Mouse (Mus musculus) megakaryocyte-erythroid progenitor cell, adult 5-6 weeks (primary cell): ENCODE measurements around the gene Dazap1. TPM values are rescaled to one million over a fixed set of nuclear protein-coding genes. Genes with fewer than 3 reads are reported as not detected.
A peak's percentile ranks its signal among the peaks of the same experiment; 100 is the strongest.
"Not testable (repeated sequence)": the region's sequence is repeated elsewhere in the genome, so short reads cannot be mapped to it uniquely, and the experiment has no call there.

Experiments
- ATAC-seq: replicated peaks from 2 replicates; pipeline ENCODE4 v1.8.0; 2016; ENCODE audit warnings: mild to moderate bottlenecking, inconsistent platforms; ENCODE audit not compliant: severe bottlenecking, poor library complexity, low FRiP score, low TSS enrichment
- total RNA-seq, 2 experiments: library from RNA; stranded (forward) in 1 of 2; stranded (reverse) in 1 of 2; fragments of 200-1000, 215-1000 nt in 1 of 2; fragments of >200 nt in 1 of 2; fragmentation: Nextera tagmentation in 1 of 2; gene quantifications; 2 replicates each; pipeline ENCODE4 v1.2.3; 2014 to 2017

Dazap1 gene
- total RNA-seq (2014; fragmentation: Nextera tagmentation) (152 and 163 TPM in 2 replicates), total RNA-seq (2017) (269 and 335 TPM in 2 replicates)

DNA sequence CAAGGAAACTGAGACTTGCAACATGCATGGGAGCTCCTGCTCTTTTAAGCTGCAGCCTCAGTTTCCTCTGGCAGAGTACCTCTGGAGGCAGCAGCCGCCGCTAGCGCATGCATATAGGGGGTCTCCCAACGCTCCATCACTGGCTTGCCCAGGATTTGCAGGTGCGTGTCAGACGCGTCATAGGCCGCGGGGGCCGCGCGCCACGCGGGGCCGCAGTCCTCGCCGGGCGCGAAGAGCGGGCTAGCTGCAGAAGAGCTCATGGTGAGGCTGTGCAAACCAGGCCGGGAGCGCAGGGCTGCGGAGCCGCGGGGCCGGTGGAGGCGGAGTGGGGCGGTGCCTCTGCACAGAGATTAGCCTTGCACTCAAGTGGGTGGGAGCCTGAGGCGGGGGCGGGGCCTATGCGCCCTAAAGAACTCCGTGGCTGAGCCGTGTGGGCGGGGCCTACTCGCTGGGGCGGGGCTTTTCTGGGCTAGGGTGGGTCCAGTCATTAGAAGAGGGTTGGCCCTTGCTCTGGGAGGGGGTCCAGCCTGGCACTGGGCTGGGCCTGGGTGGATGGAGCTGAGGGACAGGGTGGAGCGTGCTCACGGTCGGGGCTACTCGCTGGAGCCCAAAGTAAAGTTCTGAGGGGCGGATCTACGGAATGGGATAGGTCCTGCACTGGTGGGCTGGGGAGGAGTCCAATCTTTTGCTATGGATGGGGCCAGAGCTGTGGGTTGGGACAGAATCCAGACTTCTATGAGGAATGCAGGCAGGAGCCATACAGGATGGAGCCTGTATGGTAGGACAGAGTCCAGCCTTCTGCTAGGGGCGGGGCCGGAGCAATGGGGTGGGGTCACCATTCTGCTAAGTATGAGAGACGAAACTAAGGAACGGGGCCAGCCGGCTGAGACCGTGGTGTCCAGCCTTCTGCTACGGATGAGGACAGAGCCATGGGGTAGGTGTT is at the start of gene Dazap1, which contains the start of gene Gamt:
TSS of gene Dazap1 (plus strand) at position 845 of the 943 bp plus-strand sequence.
TSS of gene Gamt (minus strand) at position 371 of the 943 bp plus-strand sequence.
- ATAC-seq, result peak; percentile 68

DNA sequence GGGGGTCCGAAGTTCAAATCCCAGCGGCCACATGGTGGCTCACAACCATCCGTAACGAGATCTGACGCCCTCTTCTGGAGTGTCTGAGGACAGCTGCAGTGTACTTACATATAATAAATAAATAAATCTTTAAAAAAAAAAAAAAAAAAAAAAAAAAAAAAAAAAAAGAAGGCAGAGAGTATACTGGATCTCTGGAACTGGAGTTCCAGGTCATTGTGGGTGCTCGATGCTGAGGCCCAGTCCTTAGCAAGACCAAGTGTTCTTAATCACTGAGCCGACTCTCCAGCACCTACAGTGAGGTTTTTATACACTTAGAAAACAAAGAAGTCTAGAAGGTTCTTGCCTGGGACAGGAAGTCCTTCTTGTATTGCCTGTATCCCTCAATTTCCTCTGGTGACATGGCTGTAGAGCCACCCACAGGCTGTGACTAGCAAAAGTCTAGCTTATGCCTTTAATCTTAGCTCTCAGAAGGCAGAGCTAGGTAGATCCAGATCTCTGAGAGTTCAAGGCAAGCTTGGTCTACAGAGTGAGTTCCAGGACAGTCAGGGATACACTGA is 49.7 kb upstream of the Dazap1 start:
- not testable (repeated sequence) for ATAC-seq

DNA sequence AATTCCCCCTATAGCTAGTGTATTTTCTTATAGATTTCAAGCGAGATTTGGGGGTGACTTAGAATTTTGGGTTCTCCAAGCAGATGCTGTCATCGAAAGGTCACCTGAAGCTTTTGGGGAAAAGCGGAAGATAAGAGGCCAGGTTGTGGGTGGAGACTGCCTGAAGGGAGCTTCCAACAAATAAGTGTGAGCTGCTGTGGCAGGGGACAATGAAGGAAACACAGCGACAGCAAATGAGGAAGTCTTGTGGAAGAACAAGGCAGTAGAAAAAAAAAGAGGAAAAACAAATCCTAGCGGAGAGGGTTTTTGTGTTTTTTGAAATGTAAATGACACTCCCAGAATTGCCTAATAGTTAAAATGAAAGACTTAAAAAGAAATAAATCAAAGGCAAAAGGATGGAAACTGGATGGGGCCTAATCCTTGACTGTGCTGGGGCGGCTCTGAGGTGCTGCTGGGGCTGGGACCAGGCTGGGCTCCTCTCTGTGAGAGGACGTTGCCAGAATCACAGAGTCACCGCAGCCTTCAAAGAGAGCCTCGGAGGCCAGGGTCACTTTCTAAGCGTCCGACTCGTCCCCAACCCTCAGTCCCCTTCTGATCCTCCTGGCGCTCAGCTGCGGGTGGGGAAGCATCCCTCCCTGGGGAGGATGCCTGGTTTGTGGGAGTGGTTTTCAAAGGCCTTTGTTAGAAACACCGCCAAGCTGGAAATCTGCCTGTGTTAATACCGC is 46.1 kb upstream of the Dazap1 start:
- no peak for ATAC-seq

DNA sequence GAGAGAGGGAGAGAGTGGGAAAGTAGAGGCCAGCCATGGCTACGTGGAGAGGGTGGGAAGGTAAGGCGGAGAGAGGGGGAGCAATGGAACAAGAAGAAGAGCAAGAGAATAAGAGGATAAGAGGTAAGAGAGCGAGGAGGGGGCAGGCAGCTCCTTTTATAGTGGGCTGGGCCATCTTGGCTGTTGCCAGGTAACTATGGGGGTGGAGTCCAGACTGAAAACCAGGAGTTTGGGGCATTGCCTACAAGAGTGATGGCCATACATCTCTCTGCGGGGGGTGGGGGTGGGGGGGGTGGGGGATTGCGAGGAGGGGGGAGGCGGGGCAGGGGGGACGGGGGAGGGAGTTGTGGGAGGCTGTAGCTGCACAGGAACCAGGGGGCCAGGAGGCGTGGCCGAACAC is 40.6 kb upstream of the Dazap1 start:
- no peak for ATAC-seq

DNA sequence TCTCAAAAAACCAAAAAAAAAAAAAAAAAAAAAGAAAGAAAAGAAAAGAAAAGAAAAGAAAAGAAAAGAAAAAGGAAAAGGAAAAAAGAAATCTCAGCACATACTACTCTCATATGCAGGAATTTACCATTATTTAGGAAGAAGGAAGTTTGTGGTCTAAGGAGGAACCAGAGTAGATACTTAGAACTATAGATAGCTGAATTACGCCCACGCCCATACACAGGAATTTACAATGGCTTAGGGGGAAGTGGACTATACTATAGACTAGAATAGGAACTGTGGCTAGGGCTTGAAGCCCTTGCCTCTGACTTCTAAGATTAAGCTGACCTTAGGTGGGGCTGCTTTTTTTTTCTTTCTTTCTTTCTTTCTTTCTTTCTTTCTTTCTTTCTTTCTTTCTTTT is 38.1 kb upstream of the Dazap1 start:
- not testable (repeated sequence) for ATAC-seq

DNA sequence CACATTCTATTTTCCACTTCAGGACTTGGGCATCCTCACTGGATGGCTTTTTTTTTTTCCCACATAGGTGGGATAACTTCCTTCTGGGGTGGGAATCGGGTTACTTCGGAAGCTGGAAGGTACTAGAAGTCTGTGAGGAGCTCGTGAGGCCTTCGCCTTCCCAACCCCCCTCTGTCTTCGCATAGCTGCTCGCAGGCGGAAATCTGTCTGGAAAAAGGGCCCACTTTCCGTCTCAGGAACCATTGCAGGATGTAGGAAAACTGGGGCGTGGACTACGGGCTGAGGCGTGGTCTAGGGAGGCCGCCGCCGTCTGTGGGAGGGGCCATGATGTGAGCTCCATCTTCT is 35.2 kb upstream of the Dazap1 start:
- no peak for ATAC-seq

DNA sequence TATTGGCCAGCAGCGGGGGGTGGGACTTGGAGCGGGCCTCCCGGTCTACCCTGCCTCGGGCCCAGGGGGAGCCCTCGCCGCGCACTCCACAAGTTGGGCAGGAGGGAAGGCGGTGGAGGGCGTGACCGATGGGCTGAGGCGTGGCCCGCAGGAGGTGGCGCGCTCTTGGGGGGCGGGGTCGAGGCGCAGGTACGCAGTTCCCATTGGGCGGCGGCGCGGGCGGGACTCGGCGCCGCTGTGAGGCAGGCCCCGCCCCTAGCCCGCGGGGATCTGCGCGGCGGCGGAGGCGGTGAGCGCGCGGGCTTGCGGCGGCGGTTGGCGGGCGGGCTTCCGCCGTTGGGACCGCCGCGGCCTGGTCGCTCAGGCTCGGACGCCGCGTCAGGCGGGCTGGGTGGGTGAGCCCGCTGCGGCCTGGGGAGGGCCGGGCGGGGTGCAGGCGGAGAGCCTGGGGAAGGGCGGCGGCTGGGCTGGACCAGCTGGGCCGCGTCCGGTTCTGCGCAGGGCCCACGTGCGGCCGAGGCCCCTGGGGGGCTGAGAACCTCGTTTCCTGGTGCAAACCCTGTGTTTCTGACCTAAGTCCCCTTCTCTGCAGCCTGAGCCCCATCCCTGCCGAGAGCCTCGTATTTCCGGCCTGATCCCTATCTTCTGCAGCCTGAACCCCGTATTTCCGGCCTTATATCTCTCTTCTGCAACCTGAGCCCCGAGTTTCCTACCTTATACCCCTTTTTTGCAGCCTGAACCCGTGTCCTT is 34.7 kb upstream of the Dazap1 start, which contains the start of gene Mum1:
TSS of gene Mum1 (plus strand) at position 19 of the 750 bp plus-strand sequence.
- ATAC-seq, result peak; percentile 99

DNA sequence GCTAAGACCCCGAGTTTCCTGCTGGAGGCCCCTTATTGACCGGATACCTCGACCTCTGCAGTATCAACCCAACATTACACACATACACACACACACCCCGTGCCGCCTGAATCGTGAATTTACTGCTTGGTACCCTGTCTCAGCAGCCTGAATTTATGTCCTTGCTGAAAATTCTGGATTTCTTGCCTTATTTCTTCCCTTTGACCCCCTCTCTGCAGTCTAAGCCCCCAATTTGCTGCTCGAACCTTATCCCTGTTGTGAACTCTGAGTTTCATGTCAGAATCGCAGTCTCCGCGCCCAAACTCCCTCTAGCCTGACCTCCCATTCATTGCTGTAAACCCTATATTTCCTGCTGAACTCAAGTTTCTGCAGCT is 34.1 kb upstream of the Dazap1 start:
- ATAC-seq, result 0 out of 2 replicates have a peak, but pooled peaks have one; percentile 4

DNA sequence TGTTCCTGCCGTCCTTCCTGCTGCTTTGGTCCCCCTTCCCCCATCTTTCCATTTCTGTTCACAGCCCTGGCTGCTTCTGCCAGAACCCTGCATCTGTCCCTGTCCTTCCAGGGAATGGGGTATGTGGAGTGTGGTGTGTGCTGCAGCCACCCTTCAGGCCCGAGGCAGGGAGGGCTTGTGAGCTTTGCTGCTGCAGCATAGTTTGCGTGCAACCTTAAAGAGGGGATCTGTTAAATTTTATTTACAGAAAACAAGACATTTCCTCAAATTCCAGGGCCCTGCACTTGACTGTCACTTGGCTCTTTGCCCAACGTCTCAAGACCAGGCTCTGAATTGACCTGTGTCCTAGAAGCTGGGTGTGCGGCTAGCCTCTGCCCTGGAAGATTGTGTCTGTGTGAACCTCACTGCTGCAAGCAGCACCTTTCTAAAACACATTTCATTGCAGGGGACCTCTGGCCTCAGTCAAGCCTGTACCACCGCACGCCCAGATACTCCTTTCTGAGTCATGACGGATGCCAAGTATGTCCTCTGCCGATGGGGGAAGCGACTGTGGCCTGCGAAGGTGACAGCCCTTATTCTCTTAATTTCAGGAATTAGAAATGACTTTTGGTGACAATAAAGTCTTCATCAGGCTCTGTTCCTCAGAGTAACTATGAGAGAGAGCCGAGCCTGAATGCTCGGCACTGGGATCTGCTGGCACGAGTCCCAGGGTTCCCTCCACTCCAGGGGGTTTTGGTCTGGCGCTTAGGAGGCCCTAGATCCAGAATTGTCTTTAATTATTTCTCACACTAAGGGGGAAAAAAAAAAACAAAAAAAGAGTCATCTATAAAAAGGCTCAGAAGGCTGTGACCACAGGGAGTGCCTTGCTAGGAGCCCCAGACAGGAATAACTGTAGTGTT is 33.2 kb upstream of the Dazap1 start:
- ATAC-seq, result no peak

DNA sequence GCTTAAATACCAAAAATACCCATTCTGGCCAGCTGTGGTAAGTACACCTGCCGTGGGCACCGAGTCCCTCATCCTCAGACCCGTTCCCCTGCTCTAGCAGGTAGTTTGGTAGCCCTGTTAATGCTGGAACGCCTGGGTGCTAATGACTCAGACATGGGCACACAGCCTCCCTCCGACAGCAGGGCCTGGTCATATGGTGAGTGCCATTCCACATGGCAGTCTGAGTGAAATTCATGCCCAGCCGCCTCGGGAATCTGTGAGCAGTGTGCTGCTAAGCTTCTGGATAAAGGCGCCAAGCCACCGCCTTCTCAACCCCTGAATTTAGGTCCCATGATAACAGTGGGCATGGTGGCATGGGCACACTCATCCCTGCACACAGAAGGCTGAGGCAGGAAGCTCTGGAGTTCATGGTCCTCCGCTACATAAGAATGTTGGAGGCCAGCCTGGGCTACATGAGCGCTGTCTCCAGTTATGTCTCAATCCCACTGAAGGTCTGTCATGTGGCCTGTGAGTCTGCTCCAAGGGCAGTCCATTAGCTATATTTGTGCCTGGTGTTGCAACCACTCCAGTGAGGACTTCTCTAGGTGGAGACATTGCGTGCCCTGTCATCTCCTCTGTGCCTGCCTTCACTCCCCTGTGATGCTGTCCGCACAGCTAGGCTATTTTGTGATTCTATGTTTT is 25.0 kb upstream of the Dazap1 start:
- ATAC-seq, result no peak

DNA sequence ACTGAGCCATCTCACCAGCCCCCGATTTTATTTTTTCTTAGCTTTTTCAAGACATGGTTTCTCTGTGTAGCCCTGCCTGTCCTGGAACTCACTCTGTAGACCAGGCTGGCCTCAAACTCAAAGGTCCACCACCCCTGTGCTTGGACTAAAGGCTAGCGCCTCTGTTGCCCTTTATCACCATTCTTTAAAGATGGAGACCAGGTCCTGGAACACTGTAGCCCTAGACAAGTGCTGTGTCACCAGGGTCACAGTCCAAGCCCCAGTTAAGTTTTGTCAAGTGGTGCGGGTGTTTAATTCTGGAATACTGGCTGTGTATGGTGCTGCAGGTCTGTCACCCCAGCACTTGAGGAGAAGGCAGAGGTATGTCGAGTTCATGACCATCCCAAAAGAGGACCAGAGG is 24.3 kb upstream of the Dazap1 start:
- ATAC-seq, result no peak

DNA sequence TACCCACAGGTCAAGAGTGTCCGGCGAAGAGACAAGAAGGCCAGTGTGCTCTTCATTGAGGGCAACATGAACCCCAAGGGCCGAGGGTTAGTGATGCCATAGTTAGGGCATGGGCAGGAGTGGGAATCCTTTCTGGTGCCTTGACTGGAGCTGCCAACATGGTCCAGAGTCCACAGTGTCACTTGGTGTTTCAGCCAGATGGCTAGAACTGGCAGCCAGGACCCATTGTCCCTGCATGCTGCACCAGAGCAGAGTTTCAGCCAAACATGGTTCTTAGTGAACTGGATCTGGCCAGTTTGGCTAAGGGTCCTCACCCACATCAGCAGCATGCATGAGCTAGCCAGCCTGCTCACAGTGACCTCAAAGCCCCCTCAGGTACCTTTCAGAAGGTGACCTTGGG is 23.0 kb upstream of the Dazap1 start:
- no peak for ATAC-seq

DNA sequence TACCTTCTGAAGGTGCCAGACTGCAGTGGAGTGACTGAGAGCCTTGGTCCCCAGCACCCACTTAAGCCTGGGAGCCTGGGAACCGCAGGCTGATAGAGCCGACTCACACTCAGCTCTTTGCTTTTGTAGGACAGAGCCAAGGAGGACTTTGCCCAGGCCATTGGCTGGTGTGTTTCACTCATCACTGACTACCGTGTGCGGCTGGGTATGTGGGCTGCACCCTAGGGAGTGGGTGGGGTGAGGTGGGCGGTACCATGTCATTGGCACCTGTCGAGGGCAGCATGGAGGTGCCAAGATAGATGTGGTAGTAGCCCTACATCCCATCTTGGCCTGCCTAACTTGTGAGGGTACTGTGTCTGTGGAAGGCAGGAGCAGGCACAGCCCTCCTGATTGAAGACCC is 21.5 kb upstream of the Dazap1 start:
- ATAC-seq, result no peak

DNA sequence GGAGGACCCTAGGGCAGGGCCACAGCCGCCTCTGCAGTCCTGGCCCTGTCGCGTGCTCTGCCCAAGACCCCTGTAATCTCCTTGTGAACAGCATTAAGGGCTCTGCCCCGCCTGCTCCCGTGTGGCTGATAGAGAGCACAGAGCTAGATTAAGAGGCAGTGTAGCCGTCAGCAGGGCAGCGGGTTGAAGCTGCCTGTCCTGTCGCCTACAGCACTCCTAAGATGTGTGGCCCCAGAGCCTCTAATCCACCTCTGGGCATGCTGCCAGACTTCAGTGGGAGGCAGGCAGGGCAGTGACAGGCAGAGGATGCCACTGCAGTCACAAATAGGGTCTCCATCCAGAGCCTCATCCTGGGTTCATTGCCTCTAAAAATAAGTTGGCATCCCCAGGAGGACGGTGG is 19.2 kb upstream of the Dazap1 start:
- peak; percentile 50 for ATAC-seq

DNA sequence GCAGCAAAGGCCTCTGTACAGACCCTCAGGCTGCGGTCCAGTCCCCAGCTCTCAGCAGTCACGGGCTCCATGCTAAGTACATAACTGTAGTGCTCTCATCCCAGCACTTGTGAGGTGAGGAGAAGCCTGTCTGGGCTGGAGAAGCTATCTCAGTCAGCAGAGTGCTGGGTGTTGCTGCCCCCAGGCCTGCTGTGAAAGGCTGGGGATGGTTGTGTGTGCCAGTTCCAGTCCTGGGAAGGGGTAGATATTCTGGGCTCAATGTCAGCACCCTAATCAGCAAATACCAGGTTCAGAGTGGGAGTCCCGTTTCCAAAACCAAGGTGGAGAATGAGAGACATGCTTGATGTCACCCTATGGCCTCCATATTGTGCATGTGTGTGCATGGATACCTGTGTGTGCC is 18.7 kb upstream of the Dazap1 start:
- ATAC-seq, result peak; percentile 78

DNA sequence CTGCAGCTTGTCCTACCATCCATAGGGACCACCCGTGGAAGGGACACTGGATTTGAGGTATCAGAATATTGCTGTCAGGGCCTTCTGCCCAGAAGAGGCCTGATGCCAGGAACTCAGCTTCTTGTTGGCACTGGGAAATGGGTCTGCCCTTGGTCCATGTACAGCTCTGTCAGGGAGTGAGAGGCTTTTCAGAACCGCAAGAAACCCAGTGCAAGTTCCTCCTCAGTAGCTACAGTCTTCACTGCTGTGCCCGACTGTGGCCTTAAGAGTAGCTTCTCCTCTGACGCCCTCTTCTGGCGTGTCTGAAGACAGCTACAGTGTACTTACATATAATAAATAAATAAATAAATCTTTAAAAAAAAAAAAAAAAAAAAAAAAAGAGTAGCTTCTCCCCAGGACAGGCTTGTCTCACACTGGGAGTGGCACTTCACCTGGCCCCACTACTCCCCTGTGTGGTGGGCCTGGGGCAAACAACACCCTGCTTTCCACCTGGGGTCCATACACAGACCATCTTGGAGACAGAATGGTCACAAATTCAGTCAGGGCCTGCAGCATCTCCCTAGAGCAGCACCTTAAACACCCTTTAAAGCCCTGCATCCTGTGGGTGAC is 16.4 kb upstream of the Dazap1 start:
- no peak for ATAC-seq

DNA sequence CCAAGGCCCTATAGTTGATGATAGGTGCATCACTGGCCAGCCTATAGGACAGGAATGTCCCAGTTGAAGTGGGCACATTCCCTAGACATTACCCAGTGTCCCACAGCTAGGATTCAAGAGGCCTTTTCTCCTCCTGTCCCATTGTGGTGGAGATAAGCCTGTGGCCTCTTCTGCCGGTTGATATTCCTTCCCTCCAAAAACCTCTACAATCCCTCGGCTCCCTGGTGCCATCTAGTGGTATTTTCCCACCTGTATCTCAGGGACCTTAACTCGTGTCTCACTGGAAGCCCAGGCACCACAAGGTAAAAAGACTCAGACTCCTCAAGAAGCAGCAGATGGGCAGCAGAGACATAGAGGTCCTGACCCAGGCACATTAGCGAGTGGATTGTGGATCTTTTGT is 15.7 kb upstream of the Dazap1 start:
- ATAC-seq, result 0 out of 2 replicates have a peak, but pooled peaks have one; percentile 35

DNA sequence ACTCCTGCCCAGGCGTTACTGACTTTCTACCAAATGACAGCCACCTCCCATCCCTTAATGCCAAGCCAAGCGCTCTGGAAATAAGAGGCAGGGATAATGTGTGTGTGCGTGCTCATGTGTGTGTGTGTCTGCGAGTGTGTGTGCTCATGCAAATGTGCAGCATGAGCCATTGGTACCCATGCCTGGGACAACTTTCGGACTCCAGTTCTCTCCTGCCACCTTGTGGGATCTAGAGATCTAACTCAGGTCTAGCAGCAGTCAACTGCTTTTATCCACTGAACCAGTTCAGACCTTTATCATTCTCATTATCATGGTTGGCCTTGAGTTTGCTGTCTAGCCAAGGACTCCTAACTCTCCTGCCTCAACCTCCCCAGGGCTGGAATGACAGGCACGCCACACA is 13.4 kb upstream of the Dazap1 start:
- ATAC-seq, result no peak
